Mouse (Mus musculus) monocyte, adult 59 days (primary cell): ENCODE results near the gene Rhox6. TPM values are rescaled to one million over a fixed set of nuclear protein-coding genes. Genes with fewer than 3 reads are reported as not detected.

Experiments used
- total RNA-seq, 2 experiments: library from RNA; stranded (reverse); gene quantifications; one replicate each; pipeline ENCODE4 v1.2.4; 2023

Rhox6 gene
- total RNA-seq = not detected

GRCm38 (mm10) chrX:37826610-37827009 is at the start of gene Rhox6:
Rhox6 (plus strand) TSS chrX:37826910.

GRCm38 (mm10) chrX:37831386-37831785 is 4.7 kb downstream of the Rhox6 start, which contains the start of gene Rhox7a:
Rhox7a (plus strand) TSS chrX:37831686.

GRCm38 (mm10) chrX:37878844-37879243 is 52.1 kb downstream of the Rhox6 start, which contains the start of gene Rhox8:
Rhox8 (minus strand) TSS chrX:37878944.

Other genes starting within 250 kb of the Rhox6 start
- not detected for gene Rhox3f, start 245.9 kb upstream of the Rhox6 start, total RNA-seq
- not detected for gene Rhox4f, start 219.2 kb upstream of the Rhox6 start, total RNA-seq
- gene Rhox3g, start 198.3 kb upstream of the Rhox6 start, total RNA-seq = not detected
- gene Rhox2g, start 183.4 kb upstream of the Rhox6 start, total RNA-seq = not detected
- not detected for gene Rhox4g, start 175.6 kb upstream of the Rhox6 start, total RNA-seq
- gene Rhox3h, start 158.1 kb upstream of the Rhox6 start, total RNA-seq = not detected
- gene Rhox2h, start 153.6 kb upstream of the Rhox6 start, total RNA-seq = not detected
- gene Rhox5, start 22.1 kb upstream of the Rhox6 start, total RNA-seq = not detected
- gene Rhox7a, start 4.8 kb downstream of the Rhox6 start, total RNA-seq = not detected
- gene Rhox8, start 52.0 kb downstream of the Rhox6 start, total RNA-seq = not detected
- not detected for gene Rhox7b, start 70.3 kb downstream of the Rhox6 start, total RNA-seq
- gene Rhox9, start 74.9 kb downstream of the Rhox6 start, total RNA-seq = not detected
- not detected for gene Btg1-ps1, start 191.9 kb downstream of the Rhox6 start, total RNA-seq
- not detected for gene Btg1-ps2, start 216.2 kb downstream of the Rhox6 start, total RNA-seq
- not detected for gene Rhox10, start 239.6 kb downstream of the Rhox6 start, total RNA-seq